Mouse (Mus musculus): ENCODE measurements around the gene Rsf1. TPM values are rescaled to one million over a fixed set of nuclear protein-coding genes. Genes with fewer than 3 reads are reported as not detected.

Rsf1 gene
- polyA plus RNA-seq, 1 experiment = 3.6 TPM

DNA sequence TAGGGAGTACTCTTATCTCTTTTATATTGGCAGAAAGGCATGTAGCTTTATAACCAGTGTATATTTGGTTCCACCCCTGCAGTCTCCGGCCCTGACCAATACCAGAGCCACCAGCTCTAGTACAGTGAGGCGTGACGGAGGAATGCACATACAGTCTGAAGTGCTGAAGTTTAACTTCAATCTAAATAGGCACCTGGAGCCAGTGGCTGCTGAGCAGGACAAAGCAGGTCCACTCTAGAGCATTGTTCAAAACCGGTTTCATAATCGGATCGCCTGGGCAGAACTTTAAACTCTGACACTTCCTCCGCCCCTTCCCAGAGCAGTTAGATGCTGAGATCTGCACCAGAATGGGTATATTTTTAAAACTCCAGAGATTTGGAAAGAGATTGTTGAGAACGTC, 155.3 kb downstream of the Rsf1 start:
- H3K4me3 ChIP-seq (ENCODE audit: insufficient read depth, poor library complexity, severe bottlenecking) = no peak overlapping the region
- TF ChIP-seq CEBPB (IDR thresholded peaks at IDR 0.05; ENCODE audit: low read depth) (no peak), MYOG (IDR thresholded peaks at IDR 0.05; ENCODE audit: control insufficient read depth, extremely low read depth, insufficient read length) (no peak), MYOD1 (IDR thresholded peaks at IDR 0.05; ENCODE audit: control insufficient read depth, insufficient read length, low read depth) (no peak), USF1 (IDR thresholded peaks at IDR 0.05; ENCODE audit: low read depth) (no peak), FOSL1 (IDR thresholded peaks at IDR 0.05; ENCODE audit: insufficient read depth, low read length, poor library complexity, severe bottlenecking) (no peak), CTCF (IDR thresholded peaks at IDR 0.05; ENCODE audit: control insufficient read depth, insufficient read depth, insufficient read length) (no peak), MAX (IDR thresholded peaks at IDR 0.05) (no peak)
- H3ac ChIP-seq (ENCODE audit: control insufficient read depth, insufficient read length, low read depth) = no peak overlapping the region
- no peaks in the 10 kb centered on the region for H3K79me2 ChIP-seq (ENCODE audit: control insufficient read depth, insufficient read depth)
- no peaks in the 10 kb centered on the region for H3K79me3 ChIP-seq (ENCODE audit: low read depth)
- no peaks in the 10 kb centered on the region for H3K36me3 ChIP-seq (ENCODE audit: control insufficient read depth, insufficient read depth)
- H3K27me3 ChIP-seq (ENCODE audit: control insufficient read depth, insufficient read depth, insufficient read length) = no peaks in the 10 kb centered on the region

DNA sequence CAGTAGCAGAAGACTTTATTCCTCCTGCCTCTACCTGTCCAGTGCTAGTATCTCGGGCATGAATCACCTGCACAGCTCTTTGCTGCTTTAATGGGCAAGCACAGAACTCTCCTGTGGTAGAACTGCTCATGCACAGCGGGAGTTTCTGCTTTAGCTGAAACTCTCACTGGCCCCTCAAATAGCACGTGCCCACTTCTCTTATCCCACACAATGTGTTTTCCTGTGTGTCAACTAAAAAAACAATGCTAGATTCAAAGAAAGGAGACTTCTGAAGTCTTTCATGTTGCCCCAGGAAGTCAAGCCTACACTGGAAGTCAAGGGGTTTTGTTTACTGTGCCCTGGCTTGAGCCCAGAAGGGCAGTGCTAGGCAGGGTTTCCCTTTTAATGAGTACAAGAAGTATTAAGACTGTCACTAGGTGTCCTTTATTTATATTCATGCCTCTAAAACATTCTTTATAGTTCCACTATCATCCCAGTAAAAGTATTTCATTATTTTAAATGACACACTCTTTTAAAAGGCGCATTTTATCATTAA, 156.3 kb downstream of the Rsf1 start:
- no peak overlapping the region for H3K4me3 ChIP-seq (ENCODE audit: insufficient read depth, poor library complexity, severe bottlenecking)
- no peaks in the 10 kb centered on the region for H3K79me3 ChIP-seq (ENCODE audit: low read depth)
- H3K79me2 ChIP-seq (ENCODE audit: control insufficient read depth, insufficient read depth) = no peaks in the 10 kb centered on the region
- H3ac ChIP-seq (ENCODE audit: control insufficient read depth, insufficient read length, low read depth) = no peak overlapping the region
- no peaks in the 10 kb centered on the region for H3K36me3 ChIP-seq (ENCODE audit: control insufficient read depth, insufficient read depth)
- no peak for TF ChIP-seq FOSL1 (IDR thresholded peaks at IDR 0.05; ENCODE audit: insufficient read depth, low read length, poor library complexity, severe bottlenecking)
- TF ChIP-seq USF1 (IDR thresholded peaks at IDR 0.05; ENCODE audit: low read depth) = no peak
- no peaks in the 10 kb centered on the region for H3K27me3 ChIP-seq (ENCODE audit: control insufficient read depth, insufficient read depth, insufficient read length)

DNA sequence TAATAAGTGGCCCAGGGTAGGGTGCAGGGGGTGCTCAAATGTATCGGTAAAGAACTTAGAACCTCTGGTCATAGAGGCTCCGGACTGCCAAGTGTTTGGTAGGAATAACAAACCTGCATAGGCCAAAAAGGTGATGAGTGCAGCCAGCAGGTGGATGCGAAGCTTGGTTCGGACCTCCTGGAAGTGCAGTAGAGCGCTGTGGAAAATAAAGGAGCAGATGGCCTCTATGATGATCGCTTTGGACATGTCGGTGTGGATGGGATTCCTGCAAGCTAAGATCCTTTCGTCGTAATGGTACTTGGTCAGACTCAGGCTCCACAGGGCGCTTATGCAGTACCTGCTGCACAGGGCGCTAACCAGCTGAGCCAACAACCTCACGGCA, 157.6 kb downstream of the Rsf1 start:
- Histone ChIP-seq H3K79me3 (ENCODE audit: low read depth) (no peaks in the 10 kb centered on the region), H3K4me3 (ENCODE audit: insufficient read depth, poor library complexity, severe bottlenecking) (no peak overlapping the region)

DNA sequence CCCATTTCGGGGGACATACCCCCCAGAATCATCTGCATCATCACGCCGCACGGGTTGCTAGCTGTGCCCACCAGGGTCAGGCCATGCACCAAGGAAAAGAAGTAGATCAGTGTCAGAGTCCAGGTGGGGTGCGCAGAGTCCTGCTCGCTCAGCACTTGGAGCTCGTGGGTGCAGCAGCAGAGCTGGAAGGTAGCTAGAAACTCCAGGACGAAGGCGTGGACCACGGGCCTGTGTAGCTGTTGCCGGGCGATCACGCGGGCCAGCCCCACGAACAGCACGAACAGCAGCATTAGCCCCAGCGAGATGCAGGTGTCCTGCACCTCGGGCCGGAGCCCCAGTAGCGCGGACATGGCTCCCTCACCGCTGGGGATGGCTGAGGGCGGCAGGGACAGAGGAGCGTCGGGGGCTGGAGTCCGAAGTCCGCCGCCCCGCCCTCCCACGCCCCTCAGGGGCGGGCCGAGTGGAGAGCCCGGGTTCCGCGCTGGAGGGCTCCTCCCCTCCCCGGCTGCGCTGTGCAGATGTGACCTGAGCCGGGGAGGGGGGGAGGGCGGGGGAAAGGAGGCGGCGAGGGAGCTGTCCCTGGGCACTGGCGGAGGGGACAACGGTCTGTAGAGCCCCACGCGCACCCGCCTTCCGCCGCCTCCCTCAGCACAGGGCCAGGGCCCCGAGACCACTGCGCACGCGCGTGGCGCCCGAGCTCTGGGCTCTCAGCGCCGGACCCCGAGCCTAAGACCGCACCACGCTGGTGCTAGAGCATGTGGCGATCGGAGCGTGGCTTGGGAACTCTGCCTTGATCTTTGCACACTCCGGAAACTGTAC, 158.2 kb downstream of the Rsf1 start, which contains the start of gene Aqp11:
TSS of gene Aqp11 (minus strand) at position 652 of the 819 bp plus-strand sequence.
- H3K79me2 ChIP-seq (ENCODE audit: control insufficient read depth, insufficient read depth) = no peaks in the 10 kb centered on the region
- no peaks in the 10 kb centered on the region for H3K36me3 ChIP-seq (ENCODE audit: control insufficient read depth, insufficient read depth)
- peak within 1 kb of the TSS; percentile 29 for H3K4me3 ChIP-seq (ENCODE audit: insufficient read depth, poor library complexity, severe bottlenecking)
- TF ChIP-seq USF1 (IDR thresholded peaks at IDR 0.05; ENCODE audit: low read depth) = no peak
- no peak for TF ChIP-seq CEBPB (IDR thresholded peaks at IDR 0.05; ENCODE audit: low read depth)
- no peak for TF ChIP-seq MYOD1 (IDR thresholded peaks at IDR 0.05; ENCODE audit: control insufficient read depth, insufficient read length, low read depth)
- TF ChIP-seq CTCF (IDR thresholded peaks at IDR 0.05; ENCODE audit: control insufficient read depth, insufficient read depth, insufficient read length) = no peak
- TF ChIP-seq MAX (IDR thresholded peaks at IDR 0.05) = no peak
- no peak for TF ChIP-seq FOSL1 (IDR thresholded peaks at IDR 0.05; ENCODE audit: insufficient read depth, low read length, poor library complexity, severe bottlenecking)
- TF ChIP-seq MYOG (IDR thresholded peaks at IDR 0.05; ENCODE audit: control insufficient read depth, extremely low read depth, insufficient read length) = no peak
- peak within 1 kb of the TSS; percentile 53 for H3ac ChIP-seq (ENCODE audit: control insufficient read depth, insufficient read length, low read depth)
- H3K27me3 ChIP-seq (ENCODE audit: control insufficient read depth, insufficient read depth, insufficient read length) = no peaks in the 10 kb centered on the region
- H3K79me3 ChIP-seq (ENCODE audit: low read depth) = no peaks in the 10 kb centered on the region

More for the DNA sequence above, 157.6 kb downstream of the Rsf1 start:
- H3K79me2 ChIP-seq (ENCODE audit: control insufficient read depth, insufficient read depth) = no peaks in the 10 kb centered on the region
- no peaks in the 10 kb centered on the region for H3K36me3 ChIP-seq (ENCODE audit: control insufficient read depth, insufficient read depth)
- H3K27me3 ChIP-seq (ENCODE audit: control insufficient read depth, insufficient read depth, insufficient read length) = no peaks in the 10 kb centered on the region
- no peak for TF ChIP-seq CEBPB (IDR thresholded peaks at IDR 0.05; ENCODE audit: low read depth)
- no peak for TF ChIP-seq MYOG (IDR thresholded peaks at IDR 0.05; ENCODE audit: control insufficient read depth, extremely low read depth, insufficient read length)
- no peak for TF ChIP-seq FOSL1 (IDR thresholded peaks at IDR 0.05; ENCODE audit: insufficient read depth, low read length, poor library complexity, severe bottlenecking)
- no peak for TF ChIP-seq CTCF (IDR thresholded peaks at IDR 0.05; ENCODE audit: control insufficient read depth, insufficient read depth, insufficient read length)
- no peak for TF ChIP-seq MAX (IDR thresholded peaks at IDR 0.05)
- no peak for TF ChIP-seq USF1 (IDR thresholded peaks at IDR 0.05; ENCODE audit: low read depth)
- TF ChIP-seq MYOD1 (IDR thresholded peaks at IDR 0.05; ENCODE audit: control insufficient read depth, insufficient read length, low read depth) = no peak
- no peak overlapping the region for H3ac ChIP-seq (ENCODE audit: control insufficient read depth, insufficient read length, low read depth)

DNA sequence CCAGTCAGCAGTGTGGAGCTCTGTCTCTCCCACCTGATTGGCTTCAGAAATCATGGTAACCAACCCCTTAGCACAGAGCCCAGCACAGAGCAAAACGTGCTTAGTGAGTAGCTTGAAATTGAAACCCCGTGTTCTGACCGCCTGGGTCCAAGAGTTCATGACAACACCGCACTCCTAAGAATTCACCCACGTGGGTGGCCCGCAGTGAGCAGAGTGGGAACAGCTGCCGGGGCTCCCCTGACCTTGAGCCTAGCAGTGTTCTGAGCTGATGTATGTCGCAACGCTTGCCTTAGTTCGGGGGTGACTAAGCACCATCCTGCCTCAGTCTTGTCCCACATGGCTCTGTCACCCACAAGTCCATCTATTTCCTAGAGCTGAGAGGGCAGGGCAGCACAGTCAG, 161.3 kb downstream of the Rsf1 start:
- H3K79me2 ChIP-seq (ENCODE audit: control insufficient read depth, insufficient read depth) = no peaks in the 10 kb centered on the region
- no peaks in the 10 kb centered on the region for H3K27me3 ChIP-seq (ENCODE audit: control insufficient read depth, insufficient read depth, insufficient read length)
- no peak overlapping the region for H3ac ChIP-seq (ENCODE audit: control insufficient read depth, insufficient read length, low read depth)
- H3K4me3 ChIP-seq (ENCODE audit: insufficient read depth, poor library complexity, severe bottlenecking) = no peak overlapping the region
- H3K79me3 ChIP-seq (ENCODE audit: low read depth) = no peaks in the 10 kb centered on the region
- H3K36me3 ChIP-seq (ENCODE audit: control insufficient read depth, insufficient read depth) = no peaks in the 10 kb centered on the region
- no peak for TF ChIP-seq CEBPB (IDR thresholded peaks at IDR 0.05; ENCODE audit: low read depth)
- no peak for TF ChIP-seq MYOD1 (IDR thresholded peaks at IDR 0.05; ENCODE audit: control insufficient read depth, insufficient read length, low read depth)
- TF ChIP-seq FOSL1 (IDR thresholded peaks at IDR 0.05; ENCODE audit: insufficient read depth, low read length, poor library complexity, severe bottlenecking) = no peak
- TF ChIP-seq MAX (IDR thresholded peaks at IDR 0.05) = no peak
- TF ChIP-seq USF1 (IDR thresholded peaks at IDR 0.05; ENCODE audit: low read depth) = no peak
- TF ChIP-seq CTCF (IDR thresholded peaks at IDR 0.05; ENCODE audit: control insufficient read depth, insufficient read depth, insufficient read length) = no peak
- no peak for TF ChIP-seq MYOG (IDR thresholded peaks at IDR 0.05; ENCODE audit: control insufficient read depth, extremely low read depth, insufficient read length)
